Mouse (Mus musculus) midbrain, postnatal 0 days (tissue): ENCODE results near the gene Fblim1. TPM values are rescaled to one million over a fixed set of nuclear protein-coding genes. Genes with fewer than 3 reads are reported as not detected.

Experiments used
- ATAC-seq: fragments of 200-750 bp; cut with Nextera tagmentation; 2 replicates; pipeline ENCODE4 v1.8.0; 2017; ENCODE audit warnings: moderate number of reproducible peaks, mild to moderate bottlenecking, moderate TSS enrichment, moderate library complexity; ENCODE audit not compliant: low FRiP score
- DNase-seq: peaks from one replicate; pipeline ENCODE4 v3.0.0-alpha.2; 2015; ENCODE audit warnings: low spot score
- H3K27ac ChIP-seq: fragments of 300-500 bp; sonication (generic); 2 replicates; pipeline ENCODE4 v1.5.1; 2014; ENCODE audit warnings: low read depth, mild to moderate bottlenecking, low read length, mixed read lengths
- H3K27me3 ChIP-seq: fragments of 300-500 bp; sonication (generic); 2 replicates; pipeline ENCODE4 v1.6.1; 2014; ENCODE audit warnings: low read length, control low read depth, mixed read lengths; ENCODE audit not compliant: insufficient read depth
- H3K36me3 ChIP-seq: fragments of 300-500 bp; sonication (generic); 2 replicates; pipeline ENCODE4 v1.6.1; 2014; ENCODE audit warnings: low read length, control low read depth, mixed read lengths; ENCODE audit not compliant: insufficient read depth
- H3K4me1 ChIP-seq: fragments of 300-500 bp; sonication (generic); 2 replicates; pipeline ENCODE4 v1.6.1; 2014; ENCODE audit warnings: mild to moderate bottlenecking, control low read depth, antibody characterized with exemption, low read length, mixed read lengths; ENCODE audit not compliant: insufficient read depth
- H3K4me2 ChIP-seq: fragments of 300-500 bp; sonication (generic); 2 replicates; pipeline ENCODE4 v1.6.1; 2014; ENCODE audit warnings: low read depth, mild to moderate bottlenecking, low read length, mixed read lengths; ENCODE audit not compliant: poor library complexity, severe bottlenecking
- H3K4me3 ChIP-seq: fragments of 300-500 bp; sonication (generic); 2 replicates; pipeline ENCODE4 v1.5.1; 2014; ENCODE audit warnings: low read depth, mild to moderate bottlenecking, low read length, moderate library complexity
- H3K9ac ChIP-seq: fragments of 300-500 bp; sonication (generic); replicated peaks from 2 replicates; pipeline ENCODE4 v1.6.1; 2014; ENCODE audit warnings: mild to moderate bottlenecking, low read length, moderate library complexity, mixed read lengths; ENCODE audit not compliant: poor library complexity, severe bottlenecking
- H3K9me3 ChIP-seq: fragments of 300-500 bp; sonication (generic); 2 replicates; pipeline ENCODE4 v1.6.1; 2016; ENCODE audit warnings: low read length, control low read depth
- CTCF ChIP-seq: IDR thresholded peaks from 2 replicates; pipeline ENCODE4 v1.5.1; 2016; ENCODE audit warnings: antibody characterized with exemption, mild to moderate bottlenecking
- WGBS: fragments of 180-500 bp; shearing (Covaris S2); extraction: QIAGEN DNeasy Blood & Tissue Kit; methylation state at CpG from one replicate; pipeline ENCODE4 v1.1.7; 2014; 5-methylcytosine and 5-hydroxymethylcytosine counted together
- polyA plus RNA-seq: library from polyadenylated mRNA; unstranded; fragments of >200 nt; fragmentation: Nextera tagmentation; extraction: Ambion mirVana; gene quantifications from 2 replicates; pipeline ENCODE4 v1.2.1, GENCODE M21; 2015
- total RNA-seq: library from RNA; depleted of rRNA; stranded (reverse); fragments of >200 nt; gene quantifications from 2 replicates; pipeline ENCODE4 v1.2.3, GENCODE M21; 2014

Fblim1 gene
- total and polyA plus RNA-seq, 2 experiments from 2014 or later, result 24.1 to 26.2 TPM

DNA sequence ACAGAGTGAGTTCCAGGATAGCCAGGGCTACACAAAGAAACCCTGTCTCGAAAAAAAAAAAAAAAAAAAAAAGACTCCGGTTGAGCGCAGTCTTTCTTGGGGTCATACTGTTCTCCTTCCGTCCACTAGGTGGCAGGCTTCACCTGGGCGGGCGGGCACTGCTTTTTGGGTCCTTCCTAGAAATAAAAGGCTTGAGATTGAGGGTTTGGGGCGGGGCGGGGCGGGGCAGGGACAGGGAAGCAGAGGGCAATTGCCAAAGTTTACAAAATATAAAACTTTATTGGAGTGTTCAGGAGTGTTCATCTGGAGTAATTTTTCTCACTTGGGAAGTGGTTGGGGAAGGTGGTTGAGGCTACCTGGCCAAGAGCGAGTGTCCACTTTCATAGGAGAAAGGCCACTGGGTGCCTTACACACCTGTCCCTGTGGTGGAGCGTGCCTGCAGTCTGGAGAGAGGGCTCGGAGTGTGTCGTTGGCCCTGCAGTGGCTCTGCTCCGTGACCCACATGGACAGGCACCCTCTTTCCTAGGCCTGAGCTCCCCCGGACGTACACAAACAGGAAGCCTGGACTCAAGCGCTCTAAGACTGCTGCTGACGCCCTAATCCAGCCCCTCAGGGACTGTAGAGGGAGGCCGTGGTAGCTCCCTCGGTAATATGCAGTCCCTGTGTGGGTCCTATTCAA is 12.8 kb upstream of the Fblim1 start, which contains the start of gene Tmem82:
TSS of gene Tmem82 (minus strand) at position 69 of the 679 bp plus-strand sequence.
- H3K4me3 ChIP-seq, result no peak within 1 kb of the TSS
- peaks cover 5% of the 10 kb centered on the region; the same call in 1 of the 2 replicates for H3K27me3 ChIP-seq
- no peaks in the 10 kb centered on the region for H3K36me3 ChIP-seq
- peak; percentile 43 for DNase-seq
- H3K9me3 ChIP-seq, result no peaks in the 10 kb centered on the region
- no peak within 1 kb of the TSS for H3K9ac ChIP-seq
- H3K4me2 ChIP-seq, result peak within 1 kb of the TSS; percentile 20
- no peak within 1 kb of the TSS for H3K27ac ChIP-seq
- ATAC-seq, result no peak
- TF ChIP-seq CTCF, result peak; percentile 77
- no peaks in the 10 kb centered on the region for H3K4me1 ChIP-seq
- 30% methylated on average over 19 of the region's 20 CpGs for WGBS

DNA sequence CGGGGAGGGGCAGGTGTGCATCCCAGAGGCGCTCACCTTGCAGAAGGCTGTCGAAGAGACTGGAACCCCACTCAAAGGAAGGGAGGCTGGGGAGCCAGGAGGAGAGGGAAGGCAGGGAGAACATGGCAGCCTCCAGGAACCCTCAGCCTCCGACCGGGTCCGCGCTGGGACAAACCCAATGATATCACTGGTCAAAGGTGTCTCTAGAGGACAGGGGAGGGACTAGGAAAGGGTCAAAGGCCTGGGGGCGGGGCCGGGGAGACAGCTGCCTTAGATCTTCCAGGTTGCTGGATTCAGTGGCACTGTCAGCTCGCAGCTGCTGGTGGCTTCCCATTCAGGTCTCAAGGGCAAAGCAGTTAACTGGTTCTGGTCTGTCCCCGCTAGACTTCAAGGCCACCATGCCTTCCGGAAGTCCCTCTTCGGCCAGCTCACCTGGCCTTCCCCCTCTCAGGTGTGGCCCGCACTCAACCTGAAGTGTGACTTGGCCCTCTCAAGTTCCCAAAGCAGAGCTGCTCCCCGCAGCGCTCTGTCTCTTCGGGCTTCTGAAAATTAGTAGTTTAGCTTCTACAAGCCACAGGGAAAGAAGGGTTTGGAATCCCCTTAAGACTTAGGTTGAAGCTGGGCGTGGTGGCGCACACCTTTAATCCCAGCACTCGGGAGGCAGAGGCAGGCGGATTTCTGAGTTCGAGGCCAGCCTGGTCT is 12.1 kb upstream of the Fblim1 start:
- Histone ChIP-seq H3K9me3 (no peaks in the 10 kb centered on the region), H3K4me2 (peak overlapping the region; percentile 20), H3K36me3 (no peaks in the 10 kb centered on the region), H3K27ac (no peak overlapping the region), H3K4me3 (no peak overlapping the region), H3K9ac (no peak overlapping the region), H3K4me1 (no peaks in the 10 kb centered on the region), H3K27me3 (peaks cover 5% of the 10 kb centered on the region; the same call in 1 of the 2 replicates)
- whole genome bisulfite sequencing, result 13% methylated on average over 22 of the region's 22 CpGs
- no peak for TF ChIP-seq CTCF
- ATAC-seq (no peak), DNase-seq (no peak)

DNA sequence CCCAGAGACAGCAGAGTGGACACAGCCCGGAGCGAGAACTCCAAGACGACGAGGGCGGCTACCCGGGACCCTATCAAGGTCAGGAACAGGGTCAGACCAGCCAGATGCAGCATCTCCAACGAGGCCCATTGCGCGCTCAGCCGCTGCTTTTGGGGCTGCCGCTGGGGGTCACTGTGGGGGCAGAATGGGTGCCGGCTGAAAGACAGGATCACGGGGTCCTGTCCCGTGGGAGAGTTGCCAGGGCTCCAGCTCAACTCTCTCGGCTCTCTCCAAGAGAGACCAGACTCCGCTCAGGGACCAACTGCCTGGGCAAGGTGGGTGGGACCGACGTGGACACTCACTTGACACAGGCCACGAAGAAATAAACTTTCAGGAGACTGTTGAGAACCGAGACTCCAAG is 11.4 kb upstream of the Fblim1 start:
- no peak for ATAC-seq
- Histone ChIP-seq H3K27ac (no peak overlapping the region), H3K4me2 (peak overlapping the region; percentile 20), H3K27me3 (peaks cover 5% of the 10 kb centered on the region; the same call in 1 of the 2 replicates), H3K9ac (no peak overlapping the region), H3K4me1 (no peaks in the 10 kb centered on the region), H3K9me3 (no peaks in the 10 kb centered on the region), H3K36me3 (no peaks in the 10 kb centered on the region), H3K4me3 (no peak overlapping the region)
- DNase-seq, result peak; percentile 65
- WGBS, result under 1% methylated on average over 20 of the region's 20 CpGs
- TF ChIP-seq CTCF, result peak; percentile 59

DNA sequence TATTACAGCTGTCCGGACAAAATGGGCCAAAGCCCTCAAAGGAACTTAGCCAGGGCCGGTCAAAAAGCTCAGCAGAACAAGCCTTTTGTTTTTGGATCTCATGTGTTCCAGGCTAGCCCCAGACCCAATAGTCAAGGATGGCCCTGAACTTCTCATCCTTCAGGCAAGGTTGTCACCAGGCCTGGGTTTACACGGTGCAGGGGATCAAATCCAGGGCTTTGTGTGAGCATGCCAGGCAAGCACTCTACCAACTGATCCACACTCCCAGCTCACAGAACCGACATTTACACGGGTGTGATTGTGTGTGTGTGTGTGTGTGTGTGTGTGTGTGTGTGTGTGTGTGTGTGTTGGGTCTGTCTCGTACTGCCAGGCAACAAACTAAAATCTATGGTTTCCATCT is 10.9 kb upstream of the Fblim1 start:
- no peaks in the 10 kb centered on the region for H3K36me3 ChIP-seq
- H3K27me3 ChIP-seq, result peaks cover 5% of the 10 kb centered on the region; the same call in 1 of the 2 replicates
- H3K9ac ChIP-seq, result no peak overlapping the region
- H3K4me3 ChIP-seq, result no peak overlapping the region
- ATAC-seq (no peak), DNase-seq (no peak)
- no peak for TF ChIP-seq CTCF
- no peak overlapping the region for H3K27ac ChIP-seq
- no peaks in the 10 kb centered on the region for H3K9me3 ChIP-seq
- no peaks in the 10 kb centered on the region for H3K4me1 ChIP-seq
- WGBS, result 82% methylated on average over 6 of the region's 6 CpGs
- H3K4me2 ChIP-seq, result no peak overlapping the region

DNA sequence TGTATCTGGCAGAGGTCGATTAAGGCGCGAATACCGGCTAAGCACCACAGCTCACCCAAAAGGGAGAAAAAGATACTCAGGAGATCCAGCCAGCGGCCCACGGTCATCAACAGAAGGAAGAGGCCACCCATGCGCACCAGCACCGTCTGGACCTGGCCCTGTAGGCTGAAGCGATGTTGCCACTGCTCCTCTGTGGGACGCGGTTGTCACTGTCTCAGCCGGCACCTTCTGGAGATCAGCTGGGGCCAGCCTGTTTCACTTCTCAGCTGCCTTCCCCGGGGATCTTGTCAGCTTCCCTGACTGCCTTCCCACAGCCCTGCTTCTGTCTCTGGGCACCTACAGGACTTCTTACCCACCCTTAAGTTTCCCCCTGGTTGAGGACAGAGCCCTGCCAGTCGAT is 9.1 kb upstream of the Fblim1 start:
- H3K9me3 ChIP-seq, result no peaks in the 10 kb centered on the region
- no peak overlapping the region for H3K4me2 ChIP-seq
- DNase-seq (peak; percentile 46), ATAC-seq (no peak)
- no peak overlapping the region for H3K4me3 ChIP-seq
- no peaks in the 10 kb centered on the region for H3K36me3 ChIP-seq
- no peak overlapping the region for H3K27ac ChIP-seq
- 85% methylated on average over 14 of the region's 14 CpGs for WGBS
- H3K27me3 ChIP-seq, result peaks cover 5% of the 10 kb centered on the region; the same call in 1 of the 2 replicates
- H3K4me1 ChIP-seq, result no peaks in the 10 kb centered on the region
- no peak overlapping the region for H3K9ac ChIP-seq
- TF ChIP-seq CTCF, result no peak

DNA sequence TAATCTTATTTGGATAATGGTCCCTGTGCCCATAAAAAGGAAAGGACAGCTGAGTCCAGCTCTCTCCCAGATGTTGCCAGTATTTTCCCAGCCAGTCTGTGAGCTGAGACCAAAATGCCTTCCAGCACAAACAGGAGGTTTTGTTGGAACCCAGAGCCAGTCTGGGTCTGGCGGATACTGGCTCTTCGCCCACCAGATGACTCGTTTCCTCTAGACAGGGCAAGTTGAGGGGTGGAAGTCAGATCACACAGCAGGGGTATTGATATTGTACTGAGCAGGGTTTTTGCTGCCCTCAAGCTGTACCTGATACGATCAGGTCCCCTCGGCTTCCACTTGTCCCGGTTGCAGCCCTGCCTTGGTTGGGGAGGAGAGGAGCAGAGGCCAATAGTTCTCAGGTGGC is 3.6 kb upstream of the Fblim1 start:
- WGBS, result 78% methylated on average over 6 of the region's 6 CpGs
- ATAC-seq, result no peak

More for the DNA sequence above, 3.6 kb upstream of the Fblim1 start:
- Histone ChIP-seq H3K9ac (no peak overlapping the region), H3K4me1 (no peaks in the 10 kb centered on the region), H3K4me3 (no peak overlapping the region), H3K36me3 (no peaks in the 10 kb centered on the region), H3K27ac (no peak overlapping the region), H3K9me3 (no peaks in the 10 kb centered on the region), H3K4me2 (no peak overlapping the region), H3K27me3 (no peaks in the 10 kb centered on the region)
- DNase-seq, result no peak
- no peak for TF ChIP-seq CTCF
